Mouse (Mus musculus) neural tube, embryonic 15.5 days (tissue): ENCODE measurements at regions not wholly inside any gene's neighbourhood (a gene's known extent, or its start where the extent isn't known, plus 50 kb on each side); places are given as distances from the start of the nearest gene placed in this dataset.

Source experiments
- ATAC-seq: fragments of 200-750 bp; cut with Nextera tagmentation; 2 replicates; pipeline ENCODE4 v1.8.0; 2017; ENCODE audit warnings: mild to moderate bottlenecking, moderate TSS enrichment, moderate library complexity; ENCODE audit not compliant: low FRiP score
- H3K27ac ChIP-seq: fragments of 300-500 bp; sonication (generic); replicated peaks from 2 replicates; pipeline ENCODE4 v1.5.1; 2015; ENCODE audit warnings: mild to moderate bottlenecking, inconsistent platforms
- H3K27me3 ChIP-seq: fragments of 300-500 bp; sonication (generic); replicated peaks from 2 replicates; pipeline ENCODE4 v1.6.1; 2015; ENCODE audit warnings: inconsistent platforms
- H3K36me3 ChIP-seq: fragments of 300-500 bp; sonication (generic); 2 replicates; pipeline ENCODE4 v1.6.1; 2015; ENCODE audit warnings: inconsistent platforms
- H3K4me1 ChIP-seq: fragments of 300-500 bp; sonication (generic); 2 replicates; pipeline ENCODE4 v1.6.1; 2015; ENCODE audit warnings: inconsistent platforms
- H3K4me2 ChIP-seq: fragments of 300-500 bp; sonication (generic); 2 replicates; pipeline ENCODE4 v1.6.1; 2015; ENCODE audit warnings: inconsistent platforms, mild to moderate bottlenecking, moderate library complexity
- H3K4me3 ChIP-seq: fragments of 300-500 bp; sonication (generic); replicated peaks from 2 replicates; pipeline ENCODE4 v1.5.1; 2015; ENCODE audit warnings: mild to moderate bottlenecking, inconsistent platforms
- H3K9ac ChIP-seq: fragments of 300-500 bp; sonication (generic); replicated peaks from 2 replicates; pipeline ENCODE4 v1.6.1; 2015; ENCODE audit warnings: mild to moderate bottlenecking, inconsistent platforms
- H3K9me3 ChIP-seq: fragments of 300-500 bp; sonication (generic); replicated peaks from 2 replicates; pipeline ENCODE4 v1.6.1; 2016; ENCODE audit warnings: inconsistent platforms
- WGBS: fragments of 180-500 bp; shearing (Covaris S2); methylation state at CpG from one replicate; pipeline ENCODE4 v1.1.7; 2015; ENCODE audit warnings: mixed read lengths; 5-methylcytosine and 5-hydroxymethylcytosine counted together

DNA sequence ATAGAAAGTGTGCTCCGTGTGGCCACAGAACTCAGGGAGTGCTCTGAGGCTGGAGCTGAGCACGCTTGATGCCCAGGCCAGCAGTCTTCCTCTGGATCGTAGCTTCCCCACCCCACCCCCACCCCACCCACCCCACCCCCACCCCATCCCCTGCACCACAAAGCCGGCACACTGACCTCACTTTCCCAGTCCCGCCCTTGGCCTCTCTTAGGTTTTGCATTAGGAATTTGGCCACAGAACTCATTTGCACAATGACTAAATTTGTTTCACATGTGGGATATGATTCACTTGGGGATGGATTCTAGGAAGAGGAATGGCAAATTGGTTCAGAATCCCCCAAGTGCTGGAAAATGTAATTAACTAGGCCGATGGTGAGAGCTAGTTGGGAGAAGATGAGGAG lies 94.3 kb downstream of the Tmx1 start:
- Histone ChIP-seq H3K4me1 (peaks cover 7% of the 10 kb centered on the region; the same call in 1 of the 2 replicates), H3K4me2 (no peak overlapping the region), H3K4me3 (no peak overlapping the region), H3K9ac (no peak overlapping the region), H3K27me3 (no peaks in the 10 kb centered on the region), H3K36me3 (no peaks in the 10 kb centered on the region), H3K27ac (no peak overlapping the region), H3K9me3 (no peaks in the 10 kb centered on the region)
- 75% methylated on average over 6 of the region's 6 CpGs for WGBS
- ATAC-seq: no peak

DNA sequence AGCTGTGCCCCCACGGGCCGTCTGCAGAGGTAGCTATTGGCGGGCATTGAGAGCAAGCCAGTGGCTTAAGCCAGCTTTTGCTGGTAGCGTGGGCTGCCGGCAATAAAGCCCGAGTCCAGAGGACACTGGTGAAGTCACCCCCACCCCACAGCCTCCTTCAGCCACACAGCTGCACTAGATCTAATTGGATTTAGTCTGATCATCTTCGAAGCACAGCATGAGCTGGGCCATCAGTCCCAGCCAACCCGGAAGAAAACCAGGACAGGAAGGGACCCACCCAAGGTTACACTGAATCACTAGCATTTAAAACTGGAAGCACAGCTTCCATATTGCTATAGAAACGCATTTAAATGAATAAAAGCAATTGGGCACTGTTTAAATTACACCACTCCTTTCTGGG lies 96.4 kb downstream of the Tmx1 start:
- H3K4me2 ChIP-seq: no peak overlapping the region
- no peak overlapping the region for H3K9ac ChIP-seq
- no peaks in the 10 kb centered on the region for H3K27me3 ChIP-seq
- no peak overlapping the region for H3K4me3 ChIP-seq
- ATAC-seq: no peak
- H3K9me3 ChIP-seq: no peaks in the 10 kb centered on the region
- peaks cover 2% of the 10 kb centered on the region; the same call in 1 of the 2 replicates for H3K4me1 ChIP-seq
- H3K27ac ChIP-seq: no peak overlapping the region
- no peaks in the 10 kb centered on the region for H3K36me3 ChIP-seq
- WGBS: 83% methylated on average over 9 of the region's 9 CpGs

DNA sequence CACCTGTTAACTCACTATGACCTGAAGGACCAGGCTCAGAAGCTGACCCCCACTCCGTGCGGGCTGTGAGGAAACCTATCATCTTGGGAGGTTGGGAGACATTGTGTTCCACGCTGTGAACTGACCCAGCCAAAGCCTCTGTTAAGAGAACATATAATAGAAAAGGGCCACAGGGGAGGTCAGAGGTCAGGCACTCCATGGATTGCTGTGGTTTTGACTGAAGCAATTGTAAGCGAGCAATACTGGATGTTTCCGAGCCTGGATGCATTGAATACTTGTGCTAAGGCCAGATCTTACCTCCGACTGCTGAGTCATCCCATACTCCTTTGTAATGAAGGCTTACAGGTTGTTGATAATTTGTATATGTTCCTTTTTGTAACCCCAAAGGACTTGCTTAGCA lies 101.0 kb downstream of the Tmx1 start:
- Histone ChIP-seq H3K36me3 (no peaks in the 10 kb centered on the region), H3K9me3 (no peaks in the 10 kb centered on the region)
- WGBS: 28% methylated on average over 6 of the region's 6 CpGs

DNA sequence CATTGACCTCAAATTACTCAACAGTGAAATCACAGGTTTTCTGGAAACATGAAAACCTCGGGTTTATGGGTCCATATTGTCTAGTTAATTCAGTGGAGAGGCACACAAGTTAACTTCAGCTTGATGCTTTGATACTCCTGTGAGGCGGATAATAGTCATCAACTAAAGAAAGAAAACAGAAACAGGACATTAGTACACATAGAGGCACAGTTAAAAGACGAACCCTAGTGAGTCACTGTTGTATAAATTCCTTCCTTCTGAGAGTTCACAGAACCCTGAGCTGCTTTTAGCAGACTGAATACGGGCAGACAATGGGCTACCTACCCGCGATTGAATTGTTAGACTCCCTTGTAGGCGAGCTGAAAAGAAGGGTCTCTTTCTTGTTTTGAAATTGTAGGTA lies 101.7 kb downstream of the Tmx1 start:
- WGBS: 23% methylated on average over 7 of the region's 7 CpGs
- Histone ChIP-seq H3K4me3 (no peak overlapping the region), H3K9me3 (no peaks in the 10 kb centered on the region), H3K9ac (no peak overlapping the region), H3K27ac (no peak overlapping the region), H3K4me2 (no peak overlapping the region), H3K27me3 (no peaks in the 10 kb centered on the region), H3K36me3 (no peaks in the 10 kb centered on the region), H3K4me1 (peaks cover 5% of the 10 kb centered on the region; the same call in 1 of the 2 replicates)
- no peak for ATAC-seq

More for the DNA sequence above, 101.0 kb downstream of the Tmx1 start:
- no peak overlapping the region for H3K27ac ChIP-seq
- no peak for ATAC-seq
- H3K9ac ChIP-seq: no peak overlapping the region
- no peaks in the 10 kb centered on the region for H3K27me3 ChIP-seq
- no peak overlapping the region for H3K4me2 ChIP-seq
- no peak overlapping the region for H3K4me3 ChIP-seq
- peaks cover 5% of the 10 kb centered on the region; the same call in 1 of the 2 replicates for H3K4me1 ChIP-seq

DNA sequence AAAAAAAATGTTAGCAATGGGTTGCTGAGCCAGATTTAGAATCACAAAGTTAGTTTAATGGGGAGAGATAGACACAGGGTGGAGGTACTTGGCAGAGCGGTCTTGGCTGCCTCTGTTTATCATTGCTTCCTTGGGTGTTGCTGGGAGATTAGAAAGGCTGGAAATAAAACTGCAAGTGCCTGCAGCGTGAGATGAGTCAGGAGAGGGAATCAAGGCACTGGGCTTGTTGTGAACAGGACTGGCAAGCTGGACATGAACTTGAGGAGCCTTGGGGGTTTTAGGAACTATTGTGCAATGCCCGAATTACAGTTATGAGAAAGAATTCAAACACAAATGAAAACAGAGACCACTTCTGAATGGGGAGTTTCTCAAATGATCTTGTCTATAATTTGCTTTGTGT lies 102.8 kb downstream of the Tmx1 start:
- Histone ChIP-seq H3K27me3 (no peaks in the 10 kb centered on the region), H3K9me3 (no peaks in the 10 kb centered on the region), H3K9ac (no peak overlapping the region), H3K27ac (no peak overlapping the region), H3K4me3 (no peak overlapping the region), H3K4me2 (no peak overlapping the region), H3K4me1 (peaks cover 5% of the 10 kb centered on the region; the same call in 1 of the 2 replicates), H3K36me3 (no peaks in the 10 kb centered on the region)
- 48% methylated on average over 3 of the region's 3 CpGs for WGBS
- no peak for ATAC-seq

DNA sequence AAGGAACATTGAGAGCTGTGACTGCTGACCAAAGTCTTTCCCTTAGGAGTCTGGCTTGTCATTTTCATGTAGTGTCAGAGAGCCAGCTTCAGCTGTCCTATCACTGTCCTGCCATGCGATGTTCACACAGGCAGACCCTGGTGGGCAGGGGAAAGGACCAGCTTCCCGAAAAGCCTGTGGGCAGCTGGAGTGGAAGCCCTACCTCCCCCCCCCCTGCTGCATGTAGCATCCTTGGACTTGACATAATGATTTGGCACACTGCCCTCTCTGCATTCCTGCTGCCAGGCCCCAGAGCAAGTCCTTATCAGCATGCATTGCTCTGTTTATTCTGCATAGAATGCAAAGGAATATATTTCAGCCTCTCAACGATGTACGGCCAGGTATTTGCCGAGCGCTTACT lies 103.9 kb downstream of the Tmx1 start:
- 70% methylated on average over 6 of the region's 6 CpGs for WGBS
- no peak for ATAC-seq
- Histone ChIP-seq H3K4me3 (no peak overlapping the region), H3K4me1 (peaks cover 5% of the 10 kb centered on the region; the same call in 1 of the 2 replicates), H3K9ac (no peak overlapping the region), H3K27ac (no peak overlapping the region), H3K36me3 (no peaks in the 10 kb centered on the region), H3K9me3 (no peaks in the 10 kb centered on the region), H3K4me2 (no peak overlapping the region), H3K27me3 (no peaks in the 10 kb centered on the region)

DNA sequence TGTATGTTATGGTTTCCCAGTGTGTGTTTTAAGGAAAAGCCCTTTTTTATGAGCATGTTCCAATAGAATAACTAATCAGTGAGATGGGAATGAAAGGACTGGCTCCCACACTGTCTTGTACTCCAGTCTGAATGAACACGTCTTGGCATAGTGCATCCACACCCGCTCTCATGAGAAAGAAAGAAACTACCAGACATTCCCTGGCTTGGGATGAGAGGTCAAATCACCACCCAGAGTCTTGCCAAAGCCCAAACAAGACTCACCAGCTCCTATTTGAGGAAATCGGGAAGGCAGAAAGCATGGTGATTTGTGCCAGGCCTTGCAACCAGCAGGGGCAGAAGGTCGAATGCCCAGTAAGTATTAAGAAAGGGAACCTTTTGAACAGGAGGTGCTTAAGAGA lies 110.6 kb downstream of the Tmx1 start:
- no peak overlapping the region for H3K9ac ChIP-seq
- WGBS: 84% methylated on average over 4 of the region's 4 CpGs
- H3K36me3 ChIP-seq: no peaks in the 10 kb centered on the region
- no peak overlapping the region for H3K4me3 ChIP-seq
- H3K4me1 ChIP-seq: no peaks in the 10 kb centered on the region
- no peak overlapping the region for H3K27ac ChIP-seq
- H3K27me3 ChIP-seq: no peaks in the 10 kb centered on the region
- no peak for ATAC-seq
- H3K4me2 ChIP-seq: no peak overlapping the region
- H3K9me3 ChIP-seq: no peaks in the 10 kb centered on the region

DNA sequence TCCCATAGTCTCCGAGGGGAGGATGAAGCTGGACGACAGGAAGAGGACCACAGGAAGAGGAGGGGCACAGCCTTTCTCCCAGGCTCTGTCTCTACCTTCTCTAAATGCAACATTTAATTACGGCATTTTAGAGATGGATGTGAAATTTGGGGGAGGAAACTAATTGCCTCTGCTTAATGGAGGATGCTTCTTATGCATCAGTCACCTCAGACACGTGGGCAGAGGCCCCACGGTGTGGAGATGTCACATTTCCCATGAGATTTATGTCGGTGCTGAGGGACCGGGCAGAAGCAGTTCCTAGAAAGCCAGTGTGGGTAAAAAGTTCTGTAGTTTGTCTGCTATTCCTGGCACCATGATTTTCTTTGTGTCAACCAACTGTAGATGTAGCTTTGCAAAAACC lies 122.8 kb downstream of the Tmx1 start:
- no peak overlapping the region for H3K27ac ChIP-seq
- H3K4me2 ChIP-seq: no peak overlapping the region
- WGBS: 41% methylated on average over 7 of the region's 7 CpGs
- no peaks in the 10 kb centered on the region for H3K27me3 ChIP-seq
- no peaks in the 10 kb centered on the region for H3K36me3 ChIP-seq
- H3K9ac ChIP-seq: no peak overlapping the region
- 0 out of 2 replicates have a peak, but pooled peaks cover 3% of the 10 kb centered on the region for H3K4me1 ChIP-seq
- no peak overlapping the region for H3K4me3 ChIP-seq
- ATAC-seq: no peak
- H3K9me3 ChIP-seq: no peaks in the 10 kb centered on the region

DNA sequence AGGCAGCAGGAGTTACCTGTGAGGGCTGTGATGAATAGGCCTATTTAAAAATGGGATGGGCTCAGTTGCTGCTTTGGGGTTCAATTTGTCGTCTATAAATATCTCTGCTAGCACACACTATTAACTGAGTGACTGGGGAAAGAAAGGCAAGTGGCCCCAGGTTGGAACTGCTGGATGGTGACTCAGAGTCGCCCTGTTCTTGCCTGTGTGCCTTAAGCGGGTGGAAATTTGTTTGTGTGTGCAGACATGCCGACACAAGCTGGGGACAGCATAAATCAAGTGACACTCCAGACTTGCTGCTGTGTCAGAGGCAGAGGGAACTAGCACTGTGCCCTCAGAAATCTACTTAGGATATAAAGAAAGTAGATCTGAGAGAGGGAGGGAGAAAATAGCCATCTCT lies 124.9 kb downstream of the Tmx1 start:
- Histone ChIP-seq H3K4me3 (no peak overlapping the region), H3K4me1 (0 out of 2 replicates have a peak, but pooled peaks cover 3% of the 10 kb centered on the region), H3K36me3 (no peaks in the 10 kb centered on the region), H3K4me2 (no peak overlapping the region), H3K27ac (no peak overlapping the region), H3K27me3 (no peaks in the 10 kb centered on the region), H3K9me3 (no peaks in the 10 kb centered on the region; the same call in 1 of the 2 replicates), H3K9ac (no peak overlapping the region)
- 55% methylated on average over 4 of the region's 4 CpGs for WGBS
- ATAC-seq: no peak

DNA sequence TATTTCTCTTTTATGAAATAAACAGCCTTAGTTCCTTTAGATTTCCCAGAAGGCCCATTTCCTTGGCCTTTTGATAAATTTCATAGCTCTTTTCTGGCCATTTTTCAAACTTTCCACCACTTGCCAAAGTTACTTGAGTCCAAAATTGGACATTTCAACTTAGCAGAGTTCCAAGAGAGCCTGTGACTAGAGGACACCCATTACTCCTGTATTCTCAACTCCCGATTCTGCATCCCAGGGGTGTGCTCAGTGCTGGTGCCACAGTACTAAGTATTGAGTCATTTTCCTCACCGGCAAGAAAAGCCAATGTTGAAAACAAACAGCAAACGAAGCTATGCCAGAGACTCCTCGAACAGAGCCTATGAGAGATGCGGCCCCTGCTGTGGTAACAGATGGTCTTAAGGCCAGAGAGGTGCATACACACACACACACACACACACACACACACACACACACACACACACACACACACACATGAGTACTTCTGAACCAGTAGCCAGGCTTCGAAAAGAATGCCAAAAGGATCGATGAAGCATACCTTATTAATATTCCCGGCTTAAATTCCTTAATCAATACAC lies 126.5 kb downstream of the Tmx1 start:
- H3K27me3 ChIP-seq: no peaks in the 10 kb centered on the region
- no peak overlapping the region for H3K4me2 ChIP-seq
- 67% methylated on average over 8 of the region's 8 CpGs for WGBS
- no peak overlapping the region for H3K4me3 ChIP-seq
- H3K36me3 ChIP-seq: no peaks in the 10 kb centered on the region
- no peak overlapping the region for H3K27ac ChIP-seq
- H3K9me3 ChIP-seq: no peaks in the 10 kb centered on the region; the same call in 1 of the 2 replicates
- no peak overlapping the region for H3K9ac ChIP-seq
- no peak for ATAC-seq
- 0 out of 2 replicates have a peak, but pooled peaks cover 3% of the 10 kb centered on the region for H3K4me1 ChIP-seq

DNA sequence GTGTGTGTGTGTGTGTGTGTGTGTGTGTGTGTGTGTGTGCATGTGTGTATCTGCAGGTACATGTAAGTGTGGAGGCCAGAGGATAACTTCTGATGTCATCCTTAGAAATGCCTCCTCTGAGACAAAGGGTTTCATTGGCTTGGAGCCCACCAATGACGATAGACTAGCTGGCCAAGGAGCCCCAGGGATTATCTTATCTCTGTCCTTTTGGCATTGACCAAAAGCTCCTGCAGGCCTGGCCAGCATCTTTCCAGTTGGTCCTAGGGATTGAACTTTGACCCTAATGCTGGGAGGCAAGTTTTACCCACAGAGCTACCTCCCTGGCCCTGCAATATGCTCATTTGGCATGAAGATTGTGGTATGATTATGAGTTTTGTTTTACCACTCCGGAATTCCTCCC lies 133.3 kb downstream of the Tmx1 start:
- Histone ChIP-seq H3K27me3 (no peaks in the 10 kb centered on the region), H3K4me2 (no peak overlapping the region), H3K9ac (no peak overlapping the region), H3K9me3 (no peaks in the 10 kb centered on the region; the same call in 1 of the 2 replicates), H3K4me1 (no peaks in the 10 kb centered on the region), H3K36me3 (no peaks in the 10 kb centered on the region), H3K4me3 (no peak overlapping the region), H3K27ac (no peak overlapping the region)
- no peak for ATAC-seq
- 87% methylated on average over 2 of the region's 2 CpGs for WGBS

DNA sequence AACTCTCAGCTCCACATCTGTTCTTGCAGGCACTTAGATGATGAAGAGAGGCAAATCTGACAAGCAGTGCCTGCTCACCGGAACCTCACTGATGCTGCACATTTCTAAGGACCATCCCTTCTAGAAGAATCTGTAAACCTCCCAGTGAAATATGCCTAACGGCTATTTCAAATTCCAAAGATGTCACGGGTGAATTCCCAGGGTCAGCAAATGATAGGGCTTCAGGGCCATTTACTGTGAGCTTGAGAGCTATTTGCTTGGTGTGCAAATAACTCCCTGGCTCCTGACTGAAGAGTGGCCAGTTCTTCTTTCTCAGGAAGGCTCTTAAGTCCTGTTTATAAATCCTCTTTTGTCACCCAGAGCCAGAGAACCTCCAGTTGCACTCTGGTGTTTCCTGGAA lies 135.3 kb downstream of the Tmx1 start:
- no peaks in the 10 kb centered on the region for H3K9me3 ChIP-seq
- H3K9ac ChIP-seq: no peak overlapping the region
- no peaks in the 10 kb centered on the region for H3K4me1 ChIP-seq
- H3K36me3 ChIP-seq: no peaks in the 10 kb centered on the region
- H3K27me3 ChIP-seq: no peaks in the 10 kb centered on the region
- 65% methylated on average over 3 of the region's 3 CpGs for WGBS
- H3K4me3 ChIP-seq: no peak overlapping the region
- ATAC-seq: no peak
- H3K27ac ChIP-seq: no peak overlapping the region
- no peak overlapping the region for H3K4me2 ChIP-seq
